Mouse (Mus musculus) ES-E14 (cell line): Measurements from ENCODE around the gene Tesc.

ENCODE experiments used
- CHD2 ChIP-seq: IDR thresholded peaks from 2 replicates; pipeline ENCODE4 v1.6.1; 2014; ENCODE audit warnings: mild to moderate bottlenecking, low read depth, low read length, inconsistent platforms
- HCFC1 ChIP-seq: IDR thresholded peaks from 2 replicates; pipeline ENCODE4 v1.6.1; 2012; ENCODE audit warnings: low read length, inconsistent platforms, borderline replicate concordance; ENCODE audit not compliant: insufficient read depth
- MAFK ChIP-seq: IDR thresholded peaks from 2 replicates; pipeline ENCODE4 v1.6.1; 2014; ENCODE audit warnings: mild to moderate bottlenecking, low read depth, low read length, inconsistent platforms; ENCODE audit not compliant: insufficient read depth
- ZC3H11A ChIP-seq: IDR thresholded peaks from 2 replicates; pipeline ENCODE4 v1.6.1; 2012; ENCODE audit warnings: low read depth, mild to moderate bottlenecking, inconsistent platforms, low read length, borderline replicate concordance
- ZNF384 ChIP-seq: IDR thresholded peaks from 2 replicates; pipeline ENCODE4 v1.6.1; 2012; ENCODE audit warnings: low read depth, low read length, inconsistent platforms

DNA sequence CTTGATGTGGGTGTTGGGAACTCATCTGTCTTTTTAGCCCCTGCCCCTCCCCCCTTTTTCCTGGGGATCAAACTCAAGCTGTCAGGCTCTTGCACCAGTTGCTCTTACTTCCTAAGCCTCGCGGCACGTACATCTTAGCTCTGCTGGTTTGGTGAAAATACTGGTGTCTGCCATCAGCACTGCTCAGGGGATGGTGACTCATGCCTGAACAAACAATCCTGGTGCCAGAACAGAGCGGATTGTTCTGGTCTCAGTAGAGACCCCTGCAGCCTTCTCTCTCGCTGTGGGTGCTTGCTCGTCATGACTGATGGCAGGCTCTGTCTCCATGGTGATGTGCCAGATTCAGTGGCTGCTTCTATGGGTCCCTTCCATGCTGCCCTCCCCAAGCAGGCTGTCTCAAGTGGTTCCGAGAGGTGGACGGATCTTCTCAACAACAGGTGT, 35.7 kb downstream of the Tesc start:
- TF ChIP-seq HCFC1 (no peak), ZC3H11A (no peak), MAFK (no peak), ZNF384 (no peak), CHD2 (no peak)
